Mouse (Mus musculus) heart, adult 11 months (tissue): Measurements from ENCODE around the gene Tcta.
"Not testable (repeated sequence)": the region's sequence is repeated elsewhere in the genome, so short reads cannot be mapped to it uniquely, and the experiment has no call there.

Experiments used
- DNase-seq: peaks from one replicate; pipeline ENCODE4 v3.0.0; 2022

Tcta gene

GRCm38 (mm10) chr9:108308141-108308540 lies 2.2 kb upstream of the Tcta start:
- no peak for DNase-seq

- DNase-seq = no peak
Observed at GRCm38 (mm10) chr9:108307021-108307807, 1.3 kb upstream of the Tcta start.

DNA sequence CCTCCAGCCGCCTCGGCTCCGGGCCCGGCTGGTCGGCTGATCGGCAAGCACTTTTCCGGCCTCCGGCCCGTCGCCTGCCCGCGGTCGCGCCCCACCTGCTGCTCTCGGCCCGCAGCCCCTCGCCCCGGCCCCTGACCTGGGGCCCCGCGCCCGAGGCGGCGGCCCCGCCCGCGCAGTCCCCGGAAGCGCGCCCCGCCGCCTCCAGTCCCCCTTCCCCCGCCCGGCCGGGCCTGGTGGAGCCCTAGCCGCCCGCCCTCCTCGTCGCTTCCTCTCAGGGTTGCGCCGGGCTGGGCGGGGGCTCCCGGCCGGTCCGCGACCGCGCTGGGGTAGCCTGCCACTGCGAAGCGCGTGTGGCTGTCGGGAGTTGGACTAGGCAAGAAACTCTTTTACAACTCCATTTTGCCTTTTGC lies 616 bp upstream of the Tcta start:
- peak; percentile 99 for DNase-seq

GRCm38 (mm10) chr9:108305170-108305569 lies 790 bp downstream of the Tcta start:
- no peak for DNase-seq

DNA sequence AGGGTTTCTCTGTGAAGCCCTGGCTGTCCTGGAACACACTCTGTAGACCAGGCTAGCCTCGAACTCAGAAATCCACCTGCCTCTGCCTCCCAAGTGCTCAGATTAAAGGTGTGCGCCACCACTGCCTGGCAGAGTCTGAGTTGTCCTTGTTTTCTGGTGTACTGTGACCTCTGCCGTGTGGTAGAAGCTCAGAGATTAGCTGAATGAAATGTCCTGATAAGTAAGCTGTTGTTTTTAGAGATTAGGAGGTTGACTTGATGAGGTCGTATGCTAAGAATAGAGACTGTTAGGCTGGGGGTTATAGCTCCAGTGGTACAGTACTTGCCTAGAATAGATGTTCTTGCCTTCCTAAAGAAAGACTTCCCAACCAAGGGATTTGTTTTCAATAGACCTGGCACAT lies 1.2 kb downstream of the Tcta start:
- DNase-seq = no peak

DNA sequence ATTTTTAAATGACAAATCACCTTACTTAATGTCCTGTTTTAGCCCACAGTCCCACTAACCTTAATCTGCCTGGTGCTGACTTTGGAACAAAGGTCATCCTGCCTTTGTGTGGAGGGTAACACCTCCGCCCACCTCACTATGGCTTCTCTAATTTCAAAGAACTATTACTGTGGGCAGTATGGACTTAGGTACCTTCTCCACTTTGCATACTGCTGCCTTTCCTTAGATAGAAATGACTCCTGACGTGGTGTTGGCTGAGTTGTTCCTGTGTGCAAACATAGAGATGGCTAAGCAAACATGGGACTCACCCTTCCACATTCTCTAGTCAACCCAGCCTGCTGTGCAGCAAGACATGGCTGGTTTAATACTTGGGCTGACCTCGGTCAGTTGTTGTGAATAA lies 4.1 kb downstream of the Tcta start:
- no peak for DNase-seq

GRCm38 (mm10) chr9:108296453-108297355 lies 9.3 kb downstream of the Tcta start, which contains the start of gene Amt:
Amt (plus strand) TSS chr9:108296853.
- no peak for DNase-seq

DNA sequence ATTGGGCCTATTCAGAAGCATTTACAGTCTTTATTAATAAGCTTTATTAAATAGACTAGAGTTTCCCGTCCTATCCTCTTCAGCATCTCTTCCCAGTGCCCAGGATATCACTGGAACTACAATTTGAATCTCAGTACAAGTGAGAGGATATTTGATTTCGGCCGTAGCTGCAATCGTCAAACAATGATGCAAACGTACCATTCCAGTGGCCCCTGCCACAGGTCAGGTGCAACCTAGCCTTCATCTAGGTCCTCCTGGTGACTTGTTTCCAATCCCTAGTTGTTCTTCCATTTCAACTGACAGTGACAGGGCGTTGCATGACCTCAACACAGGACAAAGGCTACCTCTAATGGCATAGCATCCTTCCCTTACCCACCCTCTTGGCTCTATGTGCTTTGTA lies 15.2 kb downstream of the Tcta start:
- DNase-seq = no peak

DNA sequence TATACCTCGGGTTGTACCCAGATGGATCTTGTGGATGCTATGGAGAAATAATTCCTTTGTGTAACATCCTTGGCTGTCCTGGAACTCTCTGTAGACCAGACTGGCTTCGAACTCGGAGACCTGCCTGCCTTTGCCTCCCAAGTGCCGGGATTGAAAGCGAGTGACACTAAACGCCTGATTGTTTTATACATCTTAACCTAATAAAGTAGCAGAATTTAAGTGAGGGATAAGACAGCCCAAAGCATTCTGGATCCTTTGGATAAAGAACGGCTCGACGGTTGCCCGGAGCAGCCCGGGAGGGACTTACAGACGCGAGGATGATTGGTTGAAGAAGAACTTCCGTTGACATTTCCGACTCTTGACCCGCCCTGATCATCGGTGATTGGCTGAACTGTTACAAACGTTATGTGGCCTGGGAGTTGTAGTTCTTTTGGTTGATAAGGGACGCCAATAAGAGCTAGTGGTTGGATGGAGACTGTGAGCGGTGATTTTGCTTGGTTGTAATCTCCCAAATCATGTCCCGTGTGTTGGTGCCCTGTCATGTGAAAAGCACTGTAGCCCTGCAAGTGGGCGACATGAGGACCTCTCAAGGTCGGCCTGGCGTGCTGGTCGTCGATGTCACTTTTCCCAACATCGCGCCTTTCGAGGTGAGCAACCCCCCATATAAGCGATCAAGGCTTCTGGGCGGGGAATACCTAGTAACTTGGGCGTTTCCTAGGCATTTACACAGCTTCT lies 15.8 kb downstream of the Tcta start, which contains the start of gene Nicn1:
Gene Nicn1, plus strand, starts transcription at position 414 of the 735 bp plus-strand sequence.
- peak; percentile 100 for DNase-seq

DNA sequence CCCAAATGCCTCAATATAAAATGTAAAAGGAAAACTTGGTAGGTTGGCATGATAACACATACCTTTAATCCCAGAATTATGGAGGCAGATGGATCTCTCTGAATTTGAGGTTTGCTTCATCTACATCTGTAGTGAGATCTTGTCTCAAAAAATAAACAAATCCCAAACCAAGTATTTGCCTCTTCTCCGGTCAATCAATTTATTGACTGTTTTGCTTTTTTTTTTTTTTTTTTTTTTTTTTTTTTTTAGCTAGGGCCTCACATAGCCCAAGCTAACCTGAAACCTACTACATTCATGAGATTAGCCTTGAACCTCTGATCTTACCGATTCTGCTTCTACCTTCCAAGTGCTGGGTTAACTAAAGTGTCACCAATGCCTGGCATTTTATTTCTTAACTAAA lies 16.6 kb downstream of the Tcta start:
- DNase-seq = no peak

- not testable (repeated sequence) for DNase-seq
Observed at GRCm38 (mm10) chr9:108287526-108288238, 18.3 kb downstream of the Tcta start.

- peak; percentile 93 for DNase-seq
Observed at GRCm38 (mm10) chr9:108284410-108284809, 21.6 kb downstream of the Tcta start.

DNA sequence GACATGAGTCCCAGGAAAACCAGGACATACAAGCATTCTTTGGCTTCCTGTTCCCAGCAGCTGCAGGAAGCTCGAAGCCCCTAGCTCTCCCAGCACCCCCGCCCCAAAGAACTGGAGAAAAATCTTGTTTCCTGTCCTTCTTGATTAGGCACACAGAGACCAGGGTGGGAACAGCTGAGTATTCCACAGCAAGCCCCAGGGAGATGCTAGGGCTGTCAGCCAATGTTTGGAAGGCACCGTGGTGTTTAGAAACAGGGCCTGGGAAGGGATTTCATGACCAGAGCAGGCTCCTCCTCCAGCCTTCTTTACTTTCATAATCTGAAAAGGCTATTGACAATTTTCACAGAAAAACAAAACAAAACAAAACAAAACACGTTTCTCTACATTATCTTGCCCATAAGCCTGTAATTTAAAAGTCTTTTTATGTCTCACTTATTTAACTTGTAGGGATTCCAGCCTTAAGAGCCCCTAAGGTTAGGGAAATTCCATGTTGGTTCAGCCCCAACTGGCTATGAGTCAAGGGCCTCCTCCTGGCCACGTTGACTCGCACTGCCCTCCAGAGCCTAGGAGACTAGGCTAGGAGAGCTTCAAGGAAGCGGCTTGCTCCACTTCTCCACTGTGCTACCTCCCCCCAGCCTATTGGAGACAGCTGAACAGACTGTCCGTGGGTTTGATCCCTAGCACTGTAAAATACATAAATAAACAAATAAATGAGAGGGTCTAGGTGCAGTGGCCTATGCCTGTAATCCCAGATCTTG lies 25.7 kb downstream of the Tcta start:
- DNase-seq = peak; percentile 99

GRCm38 (mm10) chr9:108278697-108279450 lies 27.1 kb downstream of the Tcta start:
- DNase-seq = peak; percentile 93

- DNase-seq = no peak
Observed at GRCm38 (mm10) chr9:108275331-108275659, 30.7 kb downstream of the Tcta start.

GRCm38 (mm10) chr9:108274476-108275330 lies 31.3 kb downstream of the Tcta start:
- DNase-seq = no peak

- no peak for DNase-seq
Observed at GRCm38 (mm10) chr9:108273485-108273884, 32.5 kb downstream of the Tcta start.

DNA sequence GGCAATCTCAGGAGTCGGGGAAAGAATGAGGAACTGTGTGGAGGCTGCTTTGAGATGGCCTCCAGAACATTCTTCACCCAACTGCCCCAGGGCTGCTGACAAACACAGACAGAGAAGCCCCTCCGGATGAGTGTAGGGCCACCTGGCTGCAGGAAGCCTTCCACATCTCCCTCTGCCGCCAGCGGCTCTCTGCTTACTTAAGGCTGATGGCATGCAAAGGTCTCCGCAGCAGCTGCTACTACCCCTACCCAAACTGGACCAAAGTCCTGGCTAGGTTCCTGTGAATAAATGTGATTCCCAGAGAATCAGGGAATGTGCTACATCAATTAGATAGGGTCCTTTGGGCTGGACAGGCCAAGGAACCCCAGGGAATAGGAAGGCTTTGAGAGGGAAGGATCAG lies 33.3 kb downstream of the Tcta start:
- DNase-seq = no peak

DNA sequence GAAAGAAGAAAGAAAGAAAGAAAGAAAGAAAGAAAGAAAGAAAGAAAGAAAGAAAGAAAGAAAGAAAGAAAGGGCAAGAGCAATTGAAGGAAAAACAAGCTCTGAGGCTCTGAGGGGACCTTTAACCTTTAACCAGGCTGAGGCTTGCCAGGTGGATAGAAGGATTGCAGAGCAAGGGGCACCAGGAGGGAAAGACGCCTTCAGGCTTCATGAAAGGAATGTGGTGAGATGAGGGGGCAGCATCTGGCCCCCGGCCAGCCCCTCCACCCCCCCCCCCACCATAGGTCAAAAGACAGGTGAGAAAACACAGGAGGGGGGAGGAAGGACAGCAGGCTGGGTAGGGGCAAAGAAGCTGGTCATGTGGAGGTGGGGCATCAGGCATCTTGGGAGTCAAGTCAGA lies 34.0 kb downstream of the Tcta start:
- DNase-seq = no peak

DNA sequence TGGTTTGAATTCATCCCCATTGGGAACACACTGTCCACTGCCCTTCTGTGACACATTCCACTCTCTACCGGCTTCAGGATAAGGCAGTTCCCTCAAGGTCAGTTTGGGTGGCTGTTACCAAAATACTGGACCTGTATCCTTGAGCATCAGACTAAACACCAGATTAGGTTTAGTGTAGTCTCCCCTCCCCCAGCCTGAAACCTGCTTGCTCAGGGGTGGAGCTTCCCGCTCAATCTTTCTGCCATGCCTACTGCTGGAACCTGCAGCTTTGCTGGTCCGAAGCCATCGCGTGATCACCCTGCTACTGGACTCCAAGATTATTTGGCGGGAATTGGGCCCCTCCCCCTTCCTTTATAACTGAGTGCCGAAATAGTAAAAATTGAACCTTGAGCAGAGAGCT lies 37.3 kb downstream of the Tcta start:
- peak; percentile 94 for DNase-seq
